Mouse (Mus musculus) T-cell, adult 2 months (primary cell): Measurements from ENCODE around the gene Prelid3b.

Experiments
- DNase-seq: peaks from one replicate; pipeline ENCODE4 v3.0.0; 2022; ENCODE audit warnings: low spot score

Gene Prelid3b

DNA sequence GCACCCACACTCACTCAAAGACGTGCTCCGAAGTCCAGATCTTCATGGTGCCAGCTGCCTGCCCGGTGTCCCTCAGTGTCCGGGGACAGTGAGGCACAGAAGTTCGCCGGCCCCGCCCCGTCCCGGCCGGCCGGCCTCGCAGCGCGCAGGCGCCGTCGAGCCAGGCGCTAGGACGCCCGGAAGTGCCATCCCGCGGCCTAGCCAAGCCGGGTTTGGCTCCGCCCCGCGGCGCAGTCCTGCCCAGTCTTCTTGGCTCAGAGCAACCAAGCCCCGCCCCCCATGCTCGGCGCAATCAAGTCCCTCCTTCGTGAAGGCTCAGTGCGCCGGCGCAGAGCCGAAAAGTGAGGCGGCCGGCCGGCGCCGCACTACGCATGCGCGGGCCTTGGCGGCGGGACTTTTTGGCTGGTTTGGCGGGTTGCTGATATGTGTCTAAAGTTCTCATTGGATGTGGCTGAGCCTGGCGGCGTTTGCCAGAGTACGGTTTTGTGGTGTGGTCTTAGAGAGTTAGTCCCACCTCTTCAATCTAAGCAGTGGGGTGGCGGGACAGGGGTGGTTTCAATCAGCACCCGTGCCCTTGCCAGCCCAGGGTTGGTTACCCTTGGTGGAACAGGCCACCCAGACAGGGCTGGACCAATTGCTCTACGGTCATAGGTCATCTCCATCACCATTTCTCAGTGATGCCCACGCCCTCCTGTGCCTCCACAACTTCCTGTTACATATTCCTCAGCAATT lies at the start of gene Prelid3b:
TSS of gene Prelid3b (minus strand) at position 264 of the 732 bp plus-strand sequence.
- DNase-seq = peak; percentile 100

DNA sequence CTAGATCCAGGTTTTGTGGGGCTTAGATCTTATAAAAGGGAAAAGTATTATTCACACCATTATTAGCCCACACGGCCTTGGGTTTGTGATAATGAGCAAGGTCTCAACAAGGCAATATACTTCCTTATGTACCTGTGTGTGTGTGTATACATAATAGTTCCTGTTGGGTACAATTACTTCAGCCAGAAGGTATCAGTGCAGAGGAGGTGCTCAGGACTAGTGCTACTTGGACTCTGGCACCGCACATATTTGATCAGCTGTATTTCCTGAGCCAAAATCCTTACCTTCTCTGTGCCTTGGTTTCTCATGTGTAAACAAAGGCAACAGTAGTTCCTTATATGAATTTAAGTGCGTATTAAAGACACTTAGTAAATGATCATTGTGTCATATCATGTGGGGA lies 49.3 kb upstream of the Prelid3b start:
- no peak for DNase-seq

DNA sequence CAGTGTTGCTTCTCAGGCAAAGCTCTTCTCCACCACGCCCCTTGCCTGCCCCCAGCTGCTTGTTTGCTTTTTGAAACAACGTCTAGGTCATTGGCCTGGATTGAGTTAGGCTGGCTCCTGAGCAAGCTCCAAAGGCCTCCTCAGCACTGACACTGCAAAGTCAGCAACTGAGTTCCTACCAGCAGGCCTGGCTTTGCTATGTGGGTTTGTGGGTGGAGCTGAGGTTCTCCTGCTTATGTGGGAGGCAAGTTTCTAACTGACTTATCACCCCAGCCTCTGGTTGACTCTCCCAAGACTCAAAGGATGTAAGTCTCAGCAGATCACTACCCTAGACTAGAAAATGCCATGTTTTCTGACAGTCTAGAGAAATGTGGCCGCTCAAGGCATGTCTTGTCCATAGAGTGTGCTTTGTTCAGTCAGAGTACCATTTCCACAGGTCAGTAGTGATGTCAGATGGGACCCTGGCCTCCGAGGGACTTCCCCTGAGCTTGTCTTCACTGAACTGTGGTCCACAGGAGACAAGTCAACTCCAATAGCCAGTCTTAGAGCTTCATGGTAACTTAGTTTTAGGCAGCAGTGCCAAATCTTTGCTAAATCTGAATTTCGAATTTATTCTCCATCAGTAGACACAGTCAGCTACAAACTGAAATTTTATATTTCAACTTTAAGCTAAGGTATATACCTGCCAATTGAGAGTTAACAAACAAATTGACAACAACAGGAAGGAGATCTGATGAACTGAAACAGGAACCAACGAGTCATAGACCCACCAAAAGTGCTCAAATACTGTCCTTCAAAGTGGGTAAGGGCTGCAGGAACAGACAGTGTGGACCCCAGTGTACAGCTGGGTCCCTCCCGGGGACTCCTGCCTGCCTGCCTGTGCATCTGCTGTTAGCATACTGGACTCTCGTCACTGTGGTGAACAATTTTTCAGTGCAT lies 44.5 kb upstream of the Prelid3b start:
- no peak for DNase-seq

DNA sequence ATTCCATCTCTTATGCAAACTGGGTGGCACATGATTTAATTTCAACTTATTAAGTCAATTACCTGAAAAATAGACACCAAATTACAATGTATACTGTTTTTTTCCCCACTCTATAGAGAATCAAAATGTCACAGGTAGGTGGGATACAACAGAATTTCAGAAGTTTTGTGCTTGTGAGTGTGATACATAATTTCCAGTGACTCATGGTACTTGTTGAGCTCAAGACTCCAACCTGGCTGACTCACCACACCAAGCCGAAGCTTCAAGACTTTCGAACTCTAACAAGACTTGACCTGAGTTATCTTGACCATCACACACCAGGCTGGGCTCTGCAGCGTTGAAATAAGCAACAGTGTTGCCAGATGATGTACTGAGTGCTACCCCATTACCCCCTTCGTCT lies 42.0 kb upstream of the Prelid3b start:
- no peak for DNase-seq

DNA sequence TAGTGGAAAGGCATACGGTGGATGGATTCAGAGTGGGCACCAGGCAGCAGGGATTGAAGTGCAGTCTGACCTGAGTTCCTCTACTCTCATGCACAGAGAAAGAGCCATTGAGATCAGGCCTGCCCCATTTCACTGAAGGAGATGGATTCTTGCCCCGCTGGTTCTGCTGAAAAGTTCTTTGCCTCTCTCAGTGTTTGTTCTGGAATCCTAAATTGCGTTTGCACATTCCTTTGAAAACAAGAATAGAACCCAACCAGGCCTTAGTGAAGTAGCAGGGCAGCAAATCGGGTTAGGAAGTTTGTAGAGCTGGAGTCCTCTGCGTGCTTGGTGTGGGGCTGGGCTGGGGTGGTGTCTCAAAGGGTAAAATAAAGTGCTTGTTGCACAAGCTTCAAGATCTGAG lies 40.9 kb upstream of the Prelid3b start:
- no peak for DNase-seq

DNA sequence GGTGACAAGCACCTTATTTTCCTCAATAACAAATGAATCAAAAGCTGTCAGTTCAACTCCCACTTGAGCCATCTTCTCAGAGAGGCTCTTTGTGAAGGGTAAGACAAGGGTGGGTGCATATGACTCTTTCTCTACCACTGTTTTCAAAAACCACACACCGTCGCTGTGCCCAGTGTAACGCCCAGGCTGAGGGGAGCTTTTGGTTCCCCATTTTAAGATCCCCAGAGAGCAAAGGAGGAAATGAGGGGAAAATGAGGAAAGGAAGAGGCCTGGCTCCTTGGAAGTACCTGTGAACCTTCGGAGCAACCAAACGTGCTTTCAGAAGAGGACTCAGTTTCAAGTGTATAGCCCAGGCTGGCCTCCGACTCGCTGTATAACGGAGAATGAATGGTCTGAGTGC lies 36.9 kb upstream of the Prelid3b start:
- no peak for DNase-seq

DNA sequence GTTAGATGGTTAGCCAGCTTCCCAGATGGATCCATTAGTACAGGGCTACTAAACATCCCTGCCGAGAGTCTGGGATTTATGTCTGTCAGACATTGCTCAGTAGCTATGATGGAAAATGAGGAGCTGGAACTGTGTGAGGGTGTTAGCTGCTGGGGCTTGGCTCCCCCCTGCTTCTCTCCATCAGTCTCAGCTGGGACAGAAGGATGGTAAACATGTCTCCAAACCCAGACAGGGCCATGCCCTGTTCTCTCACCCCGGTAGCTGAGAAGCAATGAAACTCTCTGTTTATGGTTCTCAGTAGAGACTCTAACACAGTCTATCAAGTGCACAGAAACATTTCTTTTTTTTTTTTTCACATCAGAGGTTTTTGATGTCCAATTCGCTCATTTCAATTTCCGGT lies 35.1 kb upstream of the Prelid3b start:
- DNase-seq = no peak

DNA sequence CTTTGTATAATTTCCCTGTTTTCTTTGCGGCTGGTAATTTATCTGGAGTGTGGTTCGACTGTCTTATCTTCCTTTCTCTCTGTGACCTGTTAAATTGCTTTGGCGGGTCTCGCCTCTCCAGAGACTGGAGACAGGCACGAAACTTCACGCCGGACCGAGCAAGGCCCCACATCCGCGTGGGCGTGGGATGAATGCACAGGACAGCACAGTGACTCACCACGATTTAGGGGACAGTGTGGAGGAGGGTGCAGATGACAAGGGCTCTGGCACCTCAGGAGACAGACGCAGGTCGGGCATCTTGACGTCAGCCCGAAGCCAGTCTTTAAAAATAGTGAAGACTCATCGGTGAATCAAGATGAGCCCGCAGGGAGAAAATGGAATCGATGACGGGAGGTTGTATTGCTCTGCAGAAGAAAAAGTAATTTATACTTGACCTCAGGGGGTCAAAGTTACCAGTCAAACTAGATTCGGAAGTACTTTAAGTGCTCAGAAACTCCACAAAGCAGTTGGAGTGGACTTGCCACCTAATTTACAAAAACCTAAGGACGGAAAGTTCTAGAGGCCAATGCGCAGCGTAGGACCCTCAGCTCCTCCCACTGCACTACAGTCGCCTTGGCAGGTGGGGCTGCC lies 30.1 kb upstream of the Prelid3b start:
- DNase-seq = no peak

DNA sequence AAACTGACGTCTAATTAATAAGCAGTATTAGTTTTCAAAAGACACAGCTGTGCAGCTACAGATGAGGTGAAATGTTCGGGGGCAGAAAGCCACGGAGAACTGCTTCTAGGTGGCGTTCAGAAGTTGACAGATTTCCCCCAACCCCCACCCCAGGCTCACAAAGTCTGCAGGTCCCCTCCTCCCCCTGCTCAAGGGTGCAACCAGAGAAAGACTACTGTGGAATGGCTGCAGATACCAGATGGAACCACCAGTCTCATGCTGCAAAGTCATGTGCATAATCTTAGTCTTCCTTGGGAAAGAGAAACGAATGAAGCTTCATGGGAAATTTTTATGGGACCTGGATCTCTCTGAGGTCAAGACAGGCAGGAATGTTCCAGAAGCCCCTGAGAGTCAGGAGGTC lies 29.4 kb upstream of the Prelid3b start:
- no peak for DNase-seq

DNA sequence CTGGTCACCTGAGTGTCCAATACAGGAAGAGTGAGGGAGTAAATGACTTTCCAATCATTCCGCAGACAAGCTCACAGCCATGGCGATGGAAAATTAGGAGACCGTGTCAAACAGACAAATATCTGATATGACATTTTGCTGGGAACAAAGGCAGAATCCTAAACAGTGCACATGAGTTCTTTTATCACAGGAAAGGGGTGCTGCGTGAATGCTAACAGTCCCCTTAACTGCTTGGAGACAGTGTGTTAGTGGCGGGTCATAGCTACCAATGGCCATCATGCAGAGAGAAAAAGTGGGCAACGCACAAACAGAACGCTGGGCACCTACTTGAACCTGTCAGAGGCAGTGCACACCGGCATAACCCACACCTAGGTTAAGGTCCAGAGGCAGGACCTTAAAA lies 28.6 kb upstream of the Prelid3b start:
- DNase-seq = no peak

DNA sequence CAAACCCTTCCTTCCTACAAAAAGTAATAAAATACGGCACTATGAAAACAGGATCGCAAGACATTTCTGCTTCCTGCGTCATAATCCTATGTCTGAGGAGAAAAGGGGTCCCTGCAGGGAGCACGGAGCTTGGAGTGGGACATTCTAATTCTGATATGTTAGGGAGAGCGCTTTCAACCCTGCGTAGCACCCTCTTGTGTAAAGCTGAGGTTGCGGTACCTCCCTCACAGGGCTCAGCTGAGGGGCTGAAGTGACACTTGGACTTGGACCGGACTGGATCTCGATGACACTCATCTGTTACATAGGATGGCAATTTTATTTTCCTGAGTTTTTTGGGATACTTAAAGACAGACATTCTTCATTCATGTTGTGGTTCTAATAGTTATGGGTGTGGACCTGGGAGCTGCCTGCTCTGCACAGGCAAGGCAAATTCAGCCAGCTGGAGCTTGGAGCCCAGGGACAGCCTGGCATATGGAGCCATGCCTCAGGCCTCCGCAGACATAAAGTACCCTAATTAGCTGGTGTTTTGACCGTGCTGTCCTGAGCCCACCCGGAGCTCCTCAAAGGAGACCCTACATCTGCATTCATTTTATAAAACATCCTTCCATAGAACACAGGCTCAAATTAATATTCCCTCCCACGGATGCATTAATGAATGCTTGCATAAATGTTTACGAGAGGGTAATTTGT lies 28.1 kb upstream of the Prelid3b start:
- DNase-seq = no peak

DNA sequence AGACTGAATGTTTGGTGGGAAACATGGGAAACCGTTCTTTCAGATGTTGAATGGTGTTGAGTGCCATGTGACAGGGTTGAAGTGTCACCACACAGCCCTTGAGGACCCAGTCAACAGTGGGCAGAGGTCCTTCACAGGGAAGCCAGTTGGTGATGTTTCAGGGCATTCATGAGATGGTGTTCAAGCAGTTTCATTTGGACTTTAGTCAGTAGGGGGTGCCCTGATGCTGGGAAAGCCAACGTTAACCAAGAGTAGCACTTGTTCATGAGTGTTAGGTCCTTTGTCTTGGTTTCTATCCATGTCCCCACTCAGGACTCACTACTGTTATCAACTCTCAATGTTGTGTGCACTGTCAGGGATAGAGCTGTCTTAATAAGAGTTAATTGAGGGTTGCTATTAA lies 20.0 kb upstream of the Prelid3b start:
- peak; percentile 54 for DNase-seq

DNA sequence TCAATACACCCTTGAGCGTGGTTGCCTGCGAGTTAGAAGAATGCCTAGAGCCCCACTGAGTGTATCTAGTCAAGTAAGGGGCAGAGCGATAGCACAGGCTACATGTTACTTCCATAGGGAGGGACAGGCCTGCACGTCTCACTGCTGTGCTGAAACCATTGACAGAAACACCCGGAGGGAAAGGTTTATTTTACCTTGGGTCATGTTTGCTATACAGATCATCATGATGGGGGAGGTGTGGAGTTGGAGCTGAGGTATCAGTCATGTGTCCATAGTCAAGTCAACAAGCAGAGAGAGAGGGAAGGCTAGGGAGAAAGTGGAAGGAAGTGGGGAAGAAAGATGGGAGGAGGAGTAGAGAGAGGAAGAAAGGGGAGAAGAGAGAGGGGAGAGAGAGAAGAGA lies 14.1 kb upstream of the Prelid3b start:
- DNase-seq = no peak

DNA sequence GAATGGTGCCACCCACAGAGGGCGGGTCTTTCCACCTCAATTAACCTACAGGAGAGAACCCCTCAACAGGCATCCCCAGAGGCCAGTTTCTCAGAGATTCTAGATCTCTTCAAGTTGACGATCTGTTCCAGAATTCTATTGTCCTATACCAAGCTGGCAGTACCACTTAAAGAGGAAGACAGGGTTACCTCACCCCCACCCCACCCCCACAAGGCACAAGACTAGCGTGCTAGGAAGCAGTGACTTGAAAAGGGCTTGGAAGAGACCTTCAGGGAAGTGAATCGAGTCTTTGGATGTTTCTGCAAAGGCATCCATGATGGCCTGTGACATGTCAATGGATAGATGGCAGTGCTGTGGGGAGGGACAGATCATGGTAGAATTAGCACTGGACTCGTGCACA lies 5.9 kb upstream of the Prelid3b start:
- no peak for DNase-seq

DNA sequence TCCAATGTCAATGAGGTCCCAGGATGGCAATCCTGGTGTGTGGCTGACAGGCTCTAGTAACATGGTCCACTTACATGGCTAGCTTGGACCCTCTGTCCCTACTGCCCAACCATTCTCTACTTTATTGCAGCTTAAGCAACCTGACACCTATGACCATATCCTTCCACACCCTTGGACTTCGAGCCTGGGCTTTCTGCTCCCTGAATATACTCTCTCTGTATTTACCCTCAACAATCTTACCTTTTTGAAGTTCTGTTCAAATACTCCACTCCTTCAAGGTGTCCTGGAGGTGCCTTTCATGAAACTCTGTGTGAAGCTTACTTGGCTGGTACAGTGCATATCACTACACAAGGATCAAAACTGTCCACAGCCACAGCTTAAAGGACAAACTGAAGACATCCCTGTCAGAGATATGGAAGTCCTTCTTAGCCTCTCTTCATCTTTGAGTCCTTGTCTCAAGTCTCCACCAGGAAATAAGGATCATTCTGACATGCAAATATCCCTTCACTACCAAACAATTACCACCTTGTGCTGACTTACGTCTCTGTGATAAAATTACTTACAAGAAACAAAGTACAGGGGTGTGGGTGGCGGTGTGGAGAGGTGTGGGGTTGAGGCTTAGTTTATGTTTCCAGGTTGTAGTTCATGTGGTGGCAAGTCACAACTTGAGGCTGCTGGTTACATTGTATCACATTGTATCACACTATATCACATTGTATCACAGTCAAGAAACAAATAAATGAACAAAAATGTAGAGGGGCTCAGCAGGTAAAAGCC lies 4.8 kb upstream of the Prelid3b start:
- no peak for DNase-seq

DNA sequence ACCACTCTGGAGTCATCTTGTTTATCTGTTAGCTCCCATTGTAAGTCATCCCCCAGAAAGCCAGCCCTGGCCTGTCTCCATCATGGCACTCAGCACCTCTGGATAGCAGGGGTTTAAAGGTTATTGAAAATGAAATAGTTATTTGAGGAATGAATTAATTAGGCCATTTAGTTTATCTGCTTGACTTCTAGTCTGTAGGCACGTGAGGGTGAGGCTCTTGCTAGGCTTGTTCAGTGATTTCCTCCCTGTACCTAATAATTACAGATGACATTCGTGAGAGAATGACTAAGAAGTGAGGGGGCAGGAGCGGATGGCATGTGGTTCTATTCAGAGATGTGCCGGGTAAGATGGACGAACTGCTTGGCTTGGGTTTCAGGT lies 658 bp upstream of the Prelid3b start:
- no peak for DNase-seq

DNA sequence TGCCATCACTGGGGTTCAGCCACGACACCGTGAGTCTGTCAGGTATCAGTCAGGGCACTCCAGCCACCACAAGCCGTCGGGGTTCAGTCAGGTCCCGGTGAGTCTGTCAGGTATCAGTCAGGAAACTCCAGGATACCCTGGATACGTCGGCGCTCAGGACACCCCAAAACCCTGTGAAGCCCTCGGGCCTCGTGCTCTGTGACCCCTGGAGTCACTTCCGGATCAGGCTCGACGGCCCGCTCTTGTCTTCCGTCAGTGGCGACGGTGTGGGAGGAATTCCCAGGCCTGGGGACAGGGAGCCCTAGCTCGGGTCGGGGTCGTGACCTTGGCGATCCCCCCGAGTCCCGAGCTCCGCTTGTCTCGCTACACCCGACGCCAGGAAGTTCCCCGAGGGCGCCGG lies 474 bp downstream of the Prelid3b start:
- DNase-seq = no peak

DNA sequence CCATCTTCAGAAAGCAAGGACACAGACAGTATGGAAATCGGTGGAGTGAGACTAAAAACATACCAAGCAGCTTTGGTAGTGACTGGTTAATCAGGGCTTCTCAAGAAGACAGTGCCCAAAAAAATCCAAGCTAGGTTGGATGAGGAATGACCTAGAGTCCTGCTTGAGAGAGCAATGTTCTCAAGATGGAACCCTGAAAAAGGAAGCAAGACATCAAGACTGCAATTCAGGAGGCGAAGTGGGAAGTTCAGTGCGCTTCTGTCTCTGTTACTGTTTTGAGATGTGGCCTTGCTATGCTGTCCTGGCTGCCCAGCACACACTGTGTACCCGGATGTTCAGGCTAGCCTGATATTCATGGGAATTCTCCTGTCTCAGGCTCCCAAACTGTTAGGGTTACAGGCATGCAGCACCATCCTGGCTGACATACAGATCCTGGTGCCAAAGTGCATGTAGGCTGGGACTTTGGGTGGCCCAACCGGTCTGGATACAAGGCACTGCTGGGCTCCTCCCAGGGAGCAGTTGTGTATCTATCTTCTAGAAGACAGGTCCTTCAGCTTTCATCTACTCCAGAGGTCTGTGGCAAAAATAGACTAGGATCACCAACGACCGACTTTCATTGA lies 2.0 kb downstream of the Prelid3b start:
- no peak for DNase-seq

DNA sequence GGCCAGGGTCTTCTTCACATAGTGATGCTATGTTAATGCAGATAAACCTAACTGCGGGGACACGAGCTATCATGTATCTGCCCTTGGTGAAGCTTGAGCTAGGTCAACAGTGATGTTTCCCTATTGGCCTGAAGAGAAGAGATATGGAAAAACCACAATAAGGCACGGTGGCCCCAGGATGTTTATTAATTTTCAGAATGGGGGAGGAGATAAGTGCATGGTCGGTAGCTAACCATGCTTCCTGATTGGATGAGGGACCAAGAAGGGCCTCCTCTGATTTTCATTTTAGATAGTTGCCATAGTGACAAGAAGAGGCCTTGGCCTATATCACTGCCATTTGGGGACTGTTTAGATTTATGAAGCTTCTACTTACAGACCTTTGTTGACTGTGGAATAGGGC lies 2.5 kb downstream of the Prelid3b start:
- no peak for DNase-seq

DNA sequence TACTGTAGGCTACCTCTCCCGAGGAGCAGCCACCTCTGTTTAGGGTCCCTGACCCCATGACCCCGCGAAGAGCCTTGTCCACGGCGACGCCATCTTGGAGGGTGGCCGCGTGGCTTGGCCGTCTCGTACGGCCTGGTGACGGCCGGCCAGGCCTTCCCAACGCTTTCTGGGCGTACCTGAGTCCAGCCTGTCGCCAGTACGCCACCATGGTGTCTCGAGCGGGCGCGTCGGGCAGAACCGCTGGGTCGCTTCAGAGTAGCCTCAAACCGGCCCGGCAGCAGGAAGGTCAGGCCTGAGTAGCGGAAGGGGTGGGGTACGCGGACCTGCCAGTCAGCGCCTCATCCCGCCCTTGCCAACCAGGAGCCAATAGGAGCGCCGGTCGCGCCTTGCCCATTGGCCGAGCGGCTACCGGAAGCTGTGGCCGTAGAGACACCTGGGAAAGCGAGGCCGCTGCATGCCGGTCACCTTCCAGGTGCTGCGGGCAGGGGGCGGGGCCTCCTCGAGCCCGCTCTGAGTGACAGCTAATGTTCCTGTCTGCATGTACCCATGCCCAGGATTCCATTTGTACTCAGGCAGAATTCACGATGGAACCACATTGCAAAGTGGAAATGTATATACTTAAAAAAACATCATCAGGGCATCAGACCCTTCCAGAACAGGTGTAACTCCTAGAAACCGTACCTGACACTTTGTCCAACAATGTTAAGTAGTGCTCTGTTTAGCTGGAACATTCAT lies 8.9 kb downstream of the Prelid3b start, which contains the start of gene Atp5e:
TSS of gene Atp5e (minus strand) at position 317 of the 735 bp plus-strand sequence.
- DNase-seq = peak; percentile 83
